Mouse (Mus musculus): Measurements from ENCODE around the gene Tmem186.

Gene Tmem186

DNA sequence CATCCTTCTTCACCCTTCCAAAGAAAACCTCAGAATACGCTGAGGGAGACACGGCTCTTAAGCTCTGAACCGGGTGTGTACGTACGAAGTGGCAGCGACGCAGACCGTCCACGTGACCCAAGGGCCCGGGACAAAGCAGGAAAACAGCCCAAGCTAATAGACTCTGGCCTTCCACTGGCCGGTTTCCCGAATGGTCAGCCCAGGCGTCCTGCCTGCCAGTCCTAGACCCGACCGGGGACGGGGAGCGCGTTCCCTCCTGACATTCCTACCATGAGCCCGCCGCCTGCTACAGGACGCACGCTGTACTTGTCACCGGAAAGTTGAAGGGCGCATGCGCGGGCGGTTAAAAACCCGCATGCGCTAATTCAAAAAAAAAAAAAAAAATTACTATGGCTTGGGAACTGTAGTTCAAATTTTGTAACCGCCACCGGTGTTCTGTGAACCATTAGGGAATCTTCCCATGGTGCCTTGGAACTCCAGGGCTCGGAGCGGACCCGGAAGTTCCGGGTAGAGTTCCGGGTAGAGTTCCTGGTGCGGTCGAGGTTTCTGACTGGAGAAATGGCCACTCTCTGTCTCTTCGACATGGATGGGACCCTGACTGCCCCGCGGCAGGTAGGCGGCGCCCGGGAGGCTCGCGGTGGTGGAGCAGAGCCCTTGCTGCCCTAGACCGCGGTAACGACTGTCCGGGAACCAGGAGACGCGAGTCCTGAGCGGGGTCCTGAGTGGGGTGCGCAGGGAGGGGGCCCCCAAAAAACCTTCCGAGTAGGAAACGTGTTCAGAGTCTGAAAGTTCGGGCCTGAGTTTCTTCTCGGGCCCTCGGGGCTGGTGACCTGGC, at the start of gene Tmem186, which contains the start of gene Pmm2:
TSS of gene Tmem186 (minus strand) at position 496 of the 835 bp plus-strand sequence.
TSS of gene Pmm2 (plus strand) at position 458 of the 835 bp plus-strand sequence.
- peak; percentile 91 to 96 for DNase-seq (ENCODE audit: inconsistent age in 2 of 2, low spot score in 1 of 2)

DNA sequence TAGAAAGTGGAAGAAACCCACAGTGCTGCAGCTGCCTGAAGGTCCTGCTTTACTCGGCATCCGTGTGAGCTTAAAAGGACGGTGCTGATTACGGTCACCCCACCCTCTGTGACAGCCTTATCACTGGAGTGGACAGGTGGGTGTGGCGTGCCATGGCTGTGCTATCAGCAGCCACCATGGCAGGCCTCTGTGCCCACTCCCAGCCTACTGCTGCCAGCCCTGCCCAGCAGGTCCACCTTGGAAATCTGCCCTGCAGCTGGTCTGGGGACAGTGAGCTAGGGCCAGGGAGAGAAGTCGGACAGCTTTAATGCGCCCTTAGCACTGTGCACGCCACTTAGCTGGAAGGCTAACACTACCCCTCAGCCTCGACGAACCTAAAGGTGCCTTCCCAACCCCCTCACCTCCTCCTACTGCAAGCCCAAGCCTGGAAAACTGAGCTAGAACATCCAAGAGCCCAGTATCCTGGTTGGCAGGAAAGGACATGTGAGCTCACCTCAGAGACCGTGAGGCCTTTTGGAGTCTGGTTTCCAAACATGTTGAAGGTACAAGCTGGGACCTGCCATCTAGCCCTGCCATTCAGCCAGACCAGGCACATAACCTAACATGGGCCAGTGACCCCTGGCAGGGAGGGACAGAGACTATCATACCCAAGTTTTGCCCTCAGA, 49.5 kb upstream of the Tmem186 start:
- no peak for DNase-seq (ENCODE audit: inconsistent age in 2 of 2, low spot score in 1 of 2)

DNA sequence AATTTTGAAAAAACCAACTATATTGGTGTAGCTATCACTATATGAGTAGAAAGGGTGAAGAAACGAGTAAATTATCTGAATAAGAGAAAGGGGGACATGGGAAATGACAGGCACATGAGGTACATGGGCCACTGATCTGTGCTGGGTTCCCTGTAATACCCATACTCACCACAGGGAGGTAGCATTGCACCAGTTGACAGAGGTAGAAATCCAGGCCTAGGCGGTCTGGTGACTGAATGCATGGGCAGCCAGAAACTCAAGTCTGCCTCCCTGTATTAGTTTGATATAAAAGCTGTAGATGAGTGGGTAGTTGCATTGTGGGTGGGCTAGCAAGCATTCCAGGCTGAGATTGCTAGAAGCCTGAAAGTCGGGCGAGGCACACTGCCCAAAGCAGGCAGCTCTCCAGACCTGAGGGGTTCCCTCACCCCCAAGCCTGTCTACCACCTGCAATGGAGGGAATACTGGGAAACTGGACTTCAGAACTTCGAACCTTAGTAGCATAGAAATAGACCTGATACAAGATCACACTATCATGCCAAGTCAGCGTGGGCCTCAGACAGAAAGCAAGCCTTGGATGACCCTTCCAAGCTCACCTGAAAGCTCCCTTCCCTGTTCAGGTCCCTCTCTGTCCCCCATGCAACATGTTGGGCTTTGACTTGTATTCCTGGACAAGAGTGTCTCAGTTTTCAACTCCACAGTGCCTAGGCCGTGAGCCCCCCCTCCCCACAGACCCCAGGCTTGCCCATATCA, 48.8 kb upstream of the Tmem186 start:
- peak; percentile 74 to 93 for DNase-seq (ENCODE audit: inconsistent age in 2 of 2, low spot score in 1 of 2)

DNA sequence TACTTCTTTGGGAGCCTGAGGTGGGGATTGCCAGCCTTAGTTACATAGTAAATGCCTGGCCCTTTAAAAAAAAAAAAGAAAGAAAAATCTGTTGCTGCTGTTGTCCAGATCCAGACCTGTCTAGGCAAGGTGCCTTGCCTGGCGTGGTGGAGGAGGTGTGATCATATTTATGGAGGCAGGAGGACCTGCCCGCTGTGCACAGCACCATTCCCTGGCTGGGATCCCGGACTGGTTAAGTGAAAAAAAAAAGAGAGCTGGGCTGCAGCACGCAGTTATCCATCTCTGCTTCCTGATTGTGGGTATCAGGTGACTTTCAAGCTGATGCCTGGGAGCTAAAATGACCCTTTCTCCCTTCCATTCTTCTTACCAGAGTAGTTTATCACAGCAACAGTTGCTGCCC, 47.6 kb upstream of the Tmem186 start:
- DNase-seq (ENCODE audit: inconsistent age in 2 of 2, low spot score in 1 of 2), result no peak

DNA sequence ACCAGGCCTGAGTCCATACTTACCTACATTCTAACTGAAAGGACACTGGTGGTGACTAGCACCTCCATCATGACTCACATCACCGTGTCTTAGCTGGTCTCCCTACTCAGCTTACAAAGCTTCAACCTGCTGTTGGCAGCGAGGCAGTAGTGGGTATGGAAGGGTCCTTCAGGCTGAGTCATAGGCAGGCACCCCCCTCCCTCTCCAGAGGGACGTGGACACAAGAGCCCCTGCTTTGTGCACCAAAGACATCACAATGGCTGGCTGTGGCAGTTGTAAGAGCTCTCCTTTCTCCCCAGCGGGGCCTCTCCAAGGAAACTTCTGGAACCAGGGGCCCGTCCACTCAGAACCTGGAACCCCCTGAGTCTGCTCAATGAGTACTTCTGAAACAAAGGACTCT, 43.0 kb upstream of the Tmem186 start, which contains the start of gene Gm5767:
TSS of gene Gm5767 (plus strand) at position 301 of the 400 bp plus-strand sequence.
- no peak for DNase-seq (ENCODE audit: inconsistent age in 2 of 2, low spot score in 1 of 2)

DNA sequence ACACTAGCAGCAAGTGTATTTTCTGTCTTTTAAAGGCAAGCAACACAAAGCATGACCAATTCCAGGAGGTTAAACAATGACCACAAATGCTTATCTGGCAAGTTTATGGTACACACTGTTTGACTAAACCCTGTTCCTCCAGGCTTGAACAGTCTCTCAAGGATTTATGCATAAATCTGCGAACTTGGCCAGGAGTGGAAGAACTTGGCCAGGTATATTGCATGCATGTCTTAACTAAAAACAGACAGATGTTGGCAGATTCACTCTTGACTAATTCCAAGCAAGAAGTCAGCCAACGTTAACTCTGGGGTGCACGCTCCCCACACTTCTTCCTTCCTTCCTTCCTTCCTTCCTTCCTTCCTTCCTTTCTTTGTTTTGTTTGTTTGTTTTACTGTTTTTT, 42.3 kb upstream of the Tmem186 start:
- no peak for DNase-seq (ENCODE audit: inconsistent age in 2 of 2, low spot score in 1 of 2)

DNA sequence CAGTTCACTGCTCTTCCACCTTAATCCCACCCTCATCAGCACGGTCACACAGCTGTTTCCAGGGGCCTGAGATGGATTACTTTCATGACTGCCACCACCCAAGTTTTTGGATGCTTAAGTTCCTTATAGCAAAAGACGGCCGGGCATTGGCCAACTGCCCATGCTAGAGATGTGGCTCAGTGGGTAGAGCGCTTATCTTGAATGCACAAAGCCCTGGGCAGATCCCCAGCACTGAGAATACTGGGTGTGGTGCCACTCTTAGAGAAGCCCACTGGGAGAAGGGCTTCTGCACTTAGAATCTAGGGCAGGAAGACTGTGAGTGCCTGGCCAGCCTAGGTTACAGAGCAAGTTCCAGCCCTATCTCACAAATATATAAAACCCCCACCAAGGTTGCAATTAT, 41.2 kb upstream of the Tmem186 start:
- DNase-seq (ENCODE audit: inconsistent age in 2 of 2, low spot score in 1 of 2), result no peak

DNA sequence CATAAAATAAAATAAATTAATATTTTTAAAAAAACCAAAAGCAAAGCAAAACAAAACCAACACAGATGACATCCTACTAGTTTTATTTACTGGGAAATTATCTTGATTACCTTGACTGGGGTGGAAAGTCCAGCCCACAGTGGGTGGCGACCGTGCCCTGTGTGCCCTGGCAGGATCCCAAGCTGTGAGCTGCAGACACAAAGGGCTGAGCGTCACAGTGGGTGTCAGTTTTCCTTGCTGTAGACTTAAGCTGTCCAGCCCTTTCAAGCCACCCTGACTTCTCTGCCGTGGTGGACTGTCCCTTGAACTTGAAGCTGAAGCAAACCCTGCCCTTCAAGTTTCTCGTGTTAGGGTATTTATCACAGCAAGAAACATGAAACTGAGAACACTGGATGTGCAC, 40.5 kb upstream of the Tmem186 start:
- DNase-seq (ENCODE audit: inconsistent age in 2 of 2, low spot score in 1 of 2), result peak in 1 of 2 experiments; percentile 77

DNA sequence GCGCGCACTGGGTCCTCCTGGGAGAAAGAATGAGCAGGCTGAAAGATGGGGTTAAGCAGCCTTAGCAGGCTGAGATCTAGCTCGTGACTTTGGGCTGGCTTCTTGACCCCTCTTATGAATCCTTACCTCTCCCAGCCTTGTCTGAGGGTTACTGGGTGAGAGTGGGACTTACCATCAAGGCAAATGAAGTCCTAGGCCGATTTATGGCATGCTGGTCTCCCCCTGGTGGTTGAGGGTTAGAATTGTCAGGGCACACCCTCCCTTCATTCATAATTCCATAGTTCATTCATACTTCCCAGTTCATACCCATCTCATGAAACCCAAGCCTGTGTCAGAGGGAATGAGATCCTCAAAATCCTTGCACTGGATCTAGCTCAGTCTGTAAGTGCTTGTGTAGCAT, 39.3 kb upstream of the Tmem186 start:
- peak in 1 of 2 experiments; percentile 83 for DNase-seq (ENCODE audit: inconsistent age in 2 of 2, low spot score in 1 of 2)

DNA sequence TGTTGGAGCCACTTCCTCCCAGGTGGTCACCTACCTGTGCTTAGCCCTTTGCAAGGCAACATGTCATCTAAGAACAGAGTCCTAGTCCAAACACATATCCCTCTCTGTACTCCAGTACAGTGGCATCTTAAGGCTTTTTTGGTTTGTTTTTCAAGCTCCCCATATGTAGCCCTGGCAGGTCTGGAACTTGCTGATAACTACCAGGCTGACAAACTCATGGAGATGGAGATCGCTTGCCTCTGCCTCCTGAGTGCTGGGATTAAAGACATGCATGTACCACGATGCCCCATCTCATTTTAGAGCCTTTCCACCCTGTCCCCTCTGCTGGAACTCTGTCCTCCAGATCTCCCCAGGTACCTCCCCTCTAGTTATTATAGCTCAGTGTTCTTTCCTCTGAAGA, 38.7 kb upstream of the Tmem186 start:
- DNase-seq (ENCODE audit: inconsistent age in 2 of 2, low spot score in 1 of 2), result no peak

DNA sequence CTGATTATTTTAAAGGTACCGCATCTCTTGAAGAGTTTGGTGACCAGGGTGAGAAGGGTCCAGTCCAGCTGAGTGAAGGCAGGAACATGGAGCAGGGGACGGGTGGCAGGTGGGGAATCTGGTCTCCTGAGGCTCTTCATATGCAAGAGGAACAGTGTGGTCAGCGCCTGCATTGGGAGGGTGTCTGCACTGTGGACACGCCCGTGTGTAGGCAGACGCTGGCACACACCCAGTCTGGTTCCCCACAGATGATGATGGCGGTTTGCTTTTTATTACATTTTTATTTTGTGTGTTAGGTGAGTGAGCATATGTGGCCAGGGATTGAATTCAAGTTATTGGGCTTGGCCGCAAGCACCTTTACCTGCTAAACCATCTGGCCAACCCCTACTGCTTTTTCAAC, 38.0 kb upstream of the Tmem186 start:
- DNase-seq (ENCODE audit: inconsistent age in 2 of 2, low spot score in 1 of 2), result no peak

DNA sequence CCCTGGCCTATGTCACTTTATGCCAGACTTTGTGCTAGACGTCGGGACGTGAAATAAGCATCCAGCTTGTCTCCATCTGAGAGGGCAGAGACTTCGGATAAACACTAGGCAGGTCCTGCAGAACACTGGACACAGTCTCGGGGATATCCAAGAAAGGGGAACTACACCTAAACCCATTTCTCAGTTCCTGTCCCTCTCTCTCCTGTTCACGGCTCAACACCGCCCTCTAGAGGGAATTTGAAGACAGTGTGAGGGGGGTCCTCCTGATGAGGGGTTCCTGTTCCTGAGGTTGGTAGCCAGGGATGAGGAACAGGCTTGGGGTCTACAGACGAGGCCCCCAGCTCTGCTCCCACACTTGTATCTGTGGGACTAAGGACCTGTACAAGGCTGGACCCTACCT, 36.7 kb upstream of the Tmem186 start:
- DNase-seq (ENCODE audit: inconsistent age in 2 of 2, low spot score in 1 of 2), result peak in 1 of 2 experiments; percentile 86

DNA sequence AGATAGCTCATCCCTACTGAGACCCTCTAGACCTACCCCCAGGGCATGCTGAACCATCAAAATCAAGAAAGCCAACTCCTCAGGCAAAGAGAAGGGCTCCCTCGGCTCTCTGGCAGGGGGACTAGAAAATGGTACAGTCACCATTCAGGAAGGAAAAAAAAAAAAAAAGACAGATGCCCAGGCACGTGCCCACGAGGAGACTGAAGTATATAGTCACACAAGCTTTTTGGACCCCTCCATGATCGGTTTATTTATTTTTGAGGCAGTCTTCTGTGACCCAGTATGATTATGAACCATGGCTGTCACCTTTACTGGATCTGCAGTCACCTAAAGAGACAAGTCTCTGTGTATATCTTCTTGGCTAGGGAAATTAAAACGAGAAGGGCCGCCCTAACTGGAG, 35.8 kb upstream of the Tmem186 start:
- no peak for DNase-seq (ENCODE audit: inconsistent age in 2 of 2, low spot score in 1 of 2)

DNA sequence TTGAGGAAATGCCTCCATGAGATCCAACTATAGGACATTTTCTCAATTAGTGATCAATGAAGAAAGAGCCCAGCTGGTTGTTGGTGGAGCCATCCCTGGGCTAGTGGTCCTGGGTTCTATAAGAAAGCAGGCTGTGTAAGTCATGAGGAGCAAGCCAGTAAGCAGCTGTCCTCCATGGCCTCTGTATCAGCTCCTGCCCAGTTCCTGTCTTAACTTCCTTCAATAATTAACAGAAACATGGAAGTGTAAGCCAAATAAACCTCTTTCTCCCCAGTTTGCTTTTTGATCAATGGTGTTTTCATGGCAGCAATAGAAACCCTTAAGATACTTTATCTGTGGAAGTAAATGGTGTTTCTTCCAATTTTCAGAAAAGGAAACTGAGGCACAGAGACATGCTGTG, 35.3 kb upstream of the Tmem186 start:
- no peak for DNase-seq (ENCODE audit: inconsistent age in 2 of 2, low spot score in 1 of 2)

DNA sequence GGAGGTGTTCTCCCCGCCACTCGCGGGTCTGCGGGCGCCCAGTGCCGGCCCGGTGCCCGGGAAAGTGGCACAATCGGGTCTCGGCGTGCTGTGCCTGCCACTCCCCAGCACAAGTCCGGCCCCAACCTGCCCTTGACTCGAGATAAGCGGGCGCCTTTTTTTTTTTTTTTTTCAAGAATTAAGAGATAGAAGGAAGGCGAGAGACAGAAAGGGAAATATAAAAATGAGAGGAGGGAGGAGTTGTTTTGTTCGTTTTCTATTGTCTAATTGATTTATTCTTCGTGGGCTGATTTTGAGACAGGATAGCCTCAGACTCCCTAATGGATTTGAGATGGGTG, 34.8 kb upstream of the Tmem186 start:
- no peak for DNase-seq (ENCODE audit: inconsistent age in 2 of 2, low spot score in 1 of 2)

DNA sequence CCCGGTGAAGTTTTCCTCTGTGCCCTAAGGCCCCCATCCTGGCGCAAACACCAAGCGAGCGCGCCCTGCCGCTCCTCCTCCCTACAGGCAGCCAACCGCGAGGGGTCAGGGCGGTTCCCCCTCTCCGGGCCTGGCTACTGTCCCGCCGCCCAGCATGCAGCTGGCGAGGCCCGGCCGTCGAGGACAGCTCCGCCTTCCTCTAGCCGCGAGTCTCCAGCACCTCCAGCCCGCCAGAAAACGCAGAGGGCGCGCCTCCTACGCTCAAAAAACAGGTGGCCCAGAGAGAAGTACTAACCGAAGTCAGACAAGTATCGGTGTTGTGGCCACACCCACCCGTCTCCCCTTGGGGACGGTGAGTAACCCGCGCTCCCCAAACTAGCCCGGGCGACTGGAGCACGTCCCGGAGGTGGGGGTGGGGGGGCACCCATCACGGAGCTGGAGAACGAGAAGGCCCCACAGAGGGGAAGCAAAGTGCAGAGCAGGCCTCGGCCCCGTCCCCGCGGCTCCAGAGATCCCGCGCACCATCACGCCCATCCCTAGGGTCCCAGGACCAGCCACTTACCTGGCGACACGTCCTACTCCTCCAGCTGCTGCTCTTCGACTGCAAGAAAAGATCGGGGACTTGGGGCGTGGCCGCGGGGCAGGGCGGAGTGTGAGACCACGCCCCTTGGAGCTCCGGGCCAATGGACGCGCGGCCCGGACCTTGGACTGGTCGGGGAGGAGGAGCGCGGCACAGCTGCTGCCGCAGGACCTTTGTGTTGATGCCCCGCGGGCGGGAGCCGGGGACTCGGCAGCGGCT, 34.2 kb upstream of the Tmem186 start, which contains the start of gene Carhsp1:
TSS of gene Carhsp1 (minus strand) at position 605 of the 799 bp plus-strand sequence.
- peak; percentile 96 to 98 for DNase-seq (ENCODE audit: inconsistent age in 2 of 2, low spot score in 1 of 2)

DNA sequence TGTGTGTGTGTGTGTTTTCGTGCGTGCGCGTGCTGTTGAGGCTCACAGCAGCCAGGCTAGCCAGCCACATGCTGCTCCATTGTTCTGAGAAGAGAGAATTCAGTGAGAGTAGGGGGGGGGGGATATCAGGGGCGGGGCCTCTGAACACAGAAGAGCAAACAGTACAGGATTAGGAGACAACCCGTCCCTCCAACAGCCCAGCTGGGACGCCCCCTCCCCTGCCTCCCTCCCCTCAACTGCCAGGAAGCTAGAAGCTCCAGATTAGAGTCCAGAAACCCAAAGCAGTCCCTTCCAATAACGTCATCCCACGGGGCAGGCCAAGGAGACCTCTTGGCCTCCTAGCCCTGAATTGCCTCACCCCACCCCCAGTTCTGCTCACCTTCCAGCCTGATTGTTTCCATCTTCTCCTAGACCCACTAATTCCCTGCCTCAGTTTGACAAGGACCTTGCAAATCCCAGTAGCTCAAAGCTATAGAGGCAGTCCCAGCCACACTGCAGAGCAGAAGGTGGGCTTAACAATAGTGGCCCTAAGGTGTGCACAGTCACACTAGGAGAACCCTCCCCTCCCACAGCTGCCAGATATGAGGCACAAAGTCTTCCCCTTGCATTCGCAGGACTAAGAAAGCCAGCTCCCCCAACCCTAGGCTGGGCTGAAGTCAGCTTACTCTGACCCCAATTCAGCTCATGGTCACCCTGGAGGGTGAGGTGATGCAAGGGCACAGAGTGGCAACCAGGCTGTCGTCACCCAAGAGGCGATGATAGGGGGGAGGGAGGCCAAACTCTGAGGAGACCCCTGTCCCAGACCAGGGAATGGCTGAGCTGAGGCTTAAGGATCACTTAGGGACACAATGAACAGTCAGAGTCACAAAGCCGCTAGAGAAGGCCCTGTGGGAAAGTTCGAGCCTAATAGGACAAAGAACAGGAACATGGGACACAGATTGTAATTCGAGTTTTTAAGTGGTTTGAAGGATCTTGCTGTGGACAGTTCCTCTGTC, 32.8 kb upstream of the Tmem186 start:
- DNase-seq (ENCODE audit: inconsistent age in 2 of 2, low spot score in 1 of 2), result peak in 1 of 2 experiments; percentile 85

DNA sequence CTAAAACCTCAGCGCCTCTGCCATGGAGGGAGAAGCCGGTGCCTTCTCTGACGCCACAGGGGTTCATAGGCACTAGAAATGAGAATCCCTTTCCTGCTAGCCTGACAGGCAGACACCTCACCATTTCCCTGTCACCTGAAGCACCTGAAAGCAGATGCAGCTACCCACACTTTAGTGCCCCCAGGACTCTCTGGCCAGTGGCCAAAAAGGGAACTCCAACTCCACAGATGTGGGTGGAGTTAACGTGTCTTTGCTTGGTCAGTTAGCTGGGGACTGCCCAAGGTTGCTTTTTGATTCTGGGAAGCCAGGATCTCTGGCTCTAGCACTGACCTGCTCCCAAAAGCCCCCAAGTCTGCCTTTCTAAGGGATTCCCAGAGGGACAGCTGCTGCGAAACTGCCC, 31.9 kb upstream of the Tmem186 start:
- DNase-seq (ENCODE audit: inconsistent age in 2 of 2, low spot score in 1 of 2), result peak in 1 of 2 experiments; percentile 83

DNA sequence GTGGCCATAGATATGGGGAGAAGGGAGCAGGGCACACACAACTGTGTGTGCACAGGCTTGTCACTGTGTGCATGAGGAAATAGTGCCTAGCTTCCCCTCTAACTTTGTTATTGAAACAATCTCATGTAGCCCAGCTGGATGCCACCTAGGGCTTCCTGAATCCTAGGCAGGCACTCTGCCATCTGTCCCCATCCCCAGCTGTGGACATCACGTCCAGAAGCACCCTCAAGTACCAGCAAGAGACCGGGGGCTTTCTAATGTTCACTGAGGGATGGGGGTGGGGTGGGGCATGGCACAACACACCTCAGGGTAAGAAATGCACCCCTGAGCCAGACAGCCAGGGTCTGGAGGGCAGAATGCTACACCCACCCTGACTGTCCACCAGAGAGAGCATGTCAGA, 30.9 kb upstream of the Tmem186 start:
- peak in 1 of 2 experiments; percentile 39 for DNase-seq (ENCODE audit: inconsistent age in 2 of 2, low spot score in 1 of 2)

Data from adrenal gland, adult (tissue).